Mouse (Mus musculus) kidney, postnatal 36 days (tissue): ENCODE measurements around the gene Lmln.
"Not testable (repeated sequence)": the region's sequence is repeated elsewhere in the genome, so short reads cannot be mapped to it uniquely, and the experiment has no call there.

Experiments
- DNase-seq, 2 experiments: peaks; one replicate each; pipeline ENCODE4 v3.0.0; 2021 to 2022; ENCODE audit warnings: mixed read lengths in 2 of 2

The Lmln gene

DNA sequence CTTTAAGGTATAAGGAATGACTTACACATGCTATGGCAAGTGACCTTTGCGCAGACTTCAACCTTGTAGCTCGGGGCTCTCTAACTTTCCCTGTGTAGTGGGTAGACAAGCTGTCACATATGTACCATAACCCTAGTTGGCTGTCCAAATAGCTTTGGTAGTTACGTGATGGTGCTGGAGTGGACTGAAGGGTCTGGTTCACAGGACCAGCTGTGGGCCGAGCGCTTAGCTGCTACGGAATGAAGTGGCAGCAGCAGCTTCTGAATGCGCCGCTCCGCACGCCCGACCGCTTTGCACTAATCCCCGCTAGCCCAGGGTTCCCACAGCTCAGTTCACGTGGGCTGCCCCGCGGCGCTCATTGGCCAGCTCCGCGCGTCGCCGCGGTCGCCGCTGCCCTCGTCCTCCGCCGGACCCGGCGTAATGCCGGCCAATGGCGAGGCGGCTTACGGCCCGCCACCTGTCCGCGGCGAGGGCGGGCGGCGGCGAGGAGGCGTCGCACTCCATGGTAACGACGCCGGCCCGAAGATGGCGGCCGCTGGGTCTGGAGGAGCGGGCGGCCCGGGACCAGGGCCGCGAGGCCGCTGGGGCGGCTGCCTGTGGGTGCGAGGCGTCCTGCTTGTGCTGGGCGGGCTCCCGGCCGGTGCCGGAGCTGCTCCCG lies at the start of gene Lmln:
TSS of gene Lmln (plus strand) at position 498 of the 658 bp plus-strand sequence.
- peak; percentile 93 to 96 for DNase-seq

DNA sequence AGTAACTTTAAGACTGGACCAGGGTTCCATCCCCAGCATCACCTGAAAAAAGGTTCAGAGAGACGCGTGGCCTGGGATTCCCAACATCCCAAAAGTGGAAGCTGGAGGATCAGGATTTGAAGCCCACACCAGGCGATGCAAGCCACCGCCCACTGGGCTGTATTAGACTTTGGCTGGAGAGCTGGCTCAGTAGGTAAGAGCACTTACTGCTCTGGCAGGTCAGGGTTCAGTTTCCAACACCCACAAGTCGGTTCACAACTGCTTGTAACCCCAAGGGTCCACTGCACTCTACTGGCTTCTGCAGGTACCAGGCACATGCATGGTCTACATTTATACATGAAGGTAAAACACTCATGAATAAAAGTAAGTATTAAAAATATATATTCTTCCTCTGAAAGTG lies 48.5 kb upstream of the Lmln start:
- peak; percentile 55 to 63 for DNase-seq

DNA sequence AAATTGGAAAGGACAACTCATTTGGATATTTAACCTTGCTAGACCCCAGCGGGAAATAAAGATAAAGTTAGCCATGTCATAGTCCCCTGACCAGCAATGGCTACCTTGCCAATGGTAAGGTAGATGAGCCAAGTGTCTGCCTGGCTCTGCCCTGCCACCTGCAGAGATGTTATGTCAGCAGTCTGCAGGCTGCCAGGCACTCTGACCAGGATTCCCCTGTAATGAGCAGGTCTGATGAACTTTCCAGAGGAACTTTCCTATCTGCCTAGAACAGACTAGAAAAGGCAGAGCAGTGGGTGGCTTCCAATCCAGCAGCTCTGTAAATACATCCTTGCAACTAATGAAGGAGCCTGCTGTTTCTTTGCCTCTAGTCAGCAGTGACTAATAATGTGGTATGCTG lies 47.4 kb upstream of the Lmln start:
- peak; percentile 70 to 73 for DNase-seq

DNA sequence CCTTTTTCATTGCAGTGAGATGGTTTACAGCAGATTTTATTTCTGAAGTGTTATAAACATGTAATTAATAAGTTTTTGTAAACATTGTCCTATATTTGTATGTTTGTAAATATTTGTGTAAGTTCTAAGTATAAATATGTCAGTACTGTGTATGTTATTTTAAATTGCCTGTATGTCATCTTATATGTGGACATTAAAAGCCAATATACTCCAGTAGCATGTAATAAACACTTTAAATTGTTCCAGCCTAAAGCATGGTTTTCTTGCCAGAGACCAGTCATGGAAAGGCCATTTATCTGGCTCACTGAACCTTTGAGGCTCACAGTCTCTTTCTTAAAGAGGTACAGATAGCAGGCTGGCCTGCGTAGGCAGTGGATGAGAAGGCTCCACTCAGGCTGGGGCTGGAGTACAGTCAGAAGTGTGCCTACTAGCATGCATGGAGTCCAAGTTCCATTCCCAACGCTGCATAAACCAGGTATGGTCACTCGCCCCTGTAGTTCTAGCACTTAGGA lies 46.9 kb upstream of the Lmln start:
- DNase-seq = no peak

DNA sequence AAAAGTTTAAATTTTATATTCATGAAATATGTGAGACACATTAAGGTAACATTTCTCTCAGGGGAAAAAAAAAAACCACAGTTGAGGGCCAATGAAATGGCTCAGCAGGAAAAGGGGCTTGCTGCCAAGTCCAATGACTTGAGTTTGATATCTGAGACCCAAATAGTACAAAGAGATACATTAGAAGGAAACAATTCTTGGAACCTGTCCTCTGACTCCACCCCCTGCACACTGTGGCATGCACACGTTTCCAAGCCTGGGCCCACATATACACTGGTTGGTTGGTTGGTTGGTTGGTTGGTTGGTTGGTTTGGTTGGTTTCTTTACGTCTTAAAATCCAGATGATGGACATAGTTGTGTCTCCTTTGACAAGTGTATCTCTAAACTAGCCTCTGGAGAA lies 46.3 kb upstream of the Lmln start:
- DNase-seq = no peak

DNA sequence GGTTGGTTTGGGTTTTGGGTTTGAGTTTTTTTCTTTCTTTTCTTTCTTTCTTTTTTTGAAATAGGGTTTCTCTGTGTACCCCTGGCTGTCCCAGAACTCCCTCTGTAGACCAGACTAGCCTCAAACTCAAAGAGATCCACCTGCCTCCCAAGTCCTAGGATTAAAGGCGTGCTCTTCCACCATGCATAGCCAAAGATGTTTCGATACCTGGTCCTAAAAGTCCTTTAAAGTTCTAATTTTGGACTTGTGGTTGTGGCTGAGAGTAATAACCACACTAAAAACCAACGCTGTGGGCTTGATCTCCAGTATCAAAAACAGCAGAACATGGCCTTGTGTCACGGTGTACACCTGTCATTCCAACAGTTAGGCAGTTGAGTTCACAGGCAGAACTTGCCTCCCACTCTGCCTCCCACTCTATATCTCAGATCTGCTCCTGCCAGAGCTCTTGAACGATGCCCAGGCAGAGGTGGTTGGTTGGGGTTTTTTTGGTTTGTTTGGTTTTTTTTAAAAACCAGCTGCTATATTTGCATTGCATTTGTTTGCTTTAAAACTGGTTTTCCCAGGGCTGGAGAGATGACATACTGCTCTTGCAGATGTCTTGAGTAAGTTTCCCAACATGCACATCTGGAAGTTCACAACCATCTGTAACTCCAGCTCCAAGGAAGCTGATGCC lies 44.5 kb upstream of the Lmln start:
- DNase-seq = no peak

DNA sequence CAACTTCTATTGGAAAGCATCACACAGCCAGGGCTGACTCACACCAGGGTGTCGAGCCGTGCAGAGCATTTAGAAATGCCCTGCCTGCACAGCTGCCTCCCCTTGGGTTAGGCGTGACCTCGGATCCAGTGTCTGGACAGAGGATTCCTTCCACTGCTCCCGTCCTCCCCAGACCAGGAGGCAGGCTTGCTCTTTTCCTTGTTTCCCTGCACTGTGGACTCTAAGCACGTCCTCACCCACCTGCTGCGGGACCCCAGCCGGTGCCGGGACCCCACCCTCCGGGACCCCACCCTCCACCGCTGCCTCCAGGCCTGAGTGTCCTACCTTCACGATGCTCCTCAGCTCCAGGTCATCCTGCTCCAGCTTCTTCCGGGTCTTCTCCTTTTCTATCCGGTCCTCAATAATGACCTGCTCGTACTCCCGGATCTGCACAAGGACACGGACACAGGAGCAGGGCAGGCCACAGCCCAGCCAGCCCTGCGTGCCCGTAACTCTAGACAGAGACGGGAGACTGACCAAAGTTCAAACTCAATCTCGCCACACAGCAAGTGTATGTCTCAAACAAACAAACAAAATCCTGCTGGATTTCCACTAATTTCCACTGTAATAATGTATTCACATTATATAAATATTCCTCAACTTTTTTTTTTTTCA lies 43.1 kb upstream of the Lmln start:
- peak; percentile 72 for DNase-seq

DNA sequence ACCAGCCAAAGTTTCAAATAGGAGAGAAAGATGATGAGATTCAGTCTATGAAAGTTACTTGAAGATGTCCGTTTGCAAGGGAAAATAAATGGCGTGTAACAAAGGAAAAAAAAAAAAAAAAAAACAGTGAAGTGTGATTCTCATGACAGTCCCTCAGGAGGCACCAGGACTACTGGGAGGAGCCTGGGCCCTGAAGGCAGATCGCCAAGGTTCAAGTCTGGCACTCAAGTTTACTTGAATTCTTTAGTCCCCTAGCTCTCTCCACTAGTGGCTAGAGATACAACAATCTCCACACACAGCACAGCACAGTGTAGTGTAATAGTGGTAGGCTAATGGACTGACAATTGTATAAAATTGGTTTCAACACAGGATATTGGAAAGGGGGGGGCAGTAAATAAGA lies 40.9 kb upstream of the Lmln start:
- DNase-seq = peak; percentile 48 to 76

DNA sequence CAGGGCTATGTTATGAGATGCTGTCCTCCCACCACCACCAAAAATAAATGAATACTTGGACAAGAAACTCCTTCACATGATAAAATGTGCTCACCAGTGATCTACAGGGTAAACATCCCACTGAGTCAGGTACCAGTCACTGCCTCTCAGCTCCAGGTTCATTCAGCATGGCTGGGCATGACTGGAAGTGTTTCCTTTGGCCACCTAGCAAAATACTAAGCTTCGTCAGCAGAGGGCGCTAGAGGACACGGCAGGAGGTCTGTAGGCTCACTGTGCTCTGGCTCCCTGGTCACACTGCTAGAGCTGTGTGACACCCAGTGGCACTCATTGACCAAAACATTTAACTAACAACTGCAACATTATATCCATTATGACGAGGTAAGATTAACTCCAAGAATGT lies 38.6 kb upstream of the Lmln start:
- DNase-seq = peak; percentile 88 to 95

DNA sequence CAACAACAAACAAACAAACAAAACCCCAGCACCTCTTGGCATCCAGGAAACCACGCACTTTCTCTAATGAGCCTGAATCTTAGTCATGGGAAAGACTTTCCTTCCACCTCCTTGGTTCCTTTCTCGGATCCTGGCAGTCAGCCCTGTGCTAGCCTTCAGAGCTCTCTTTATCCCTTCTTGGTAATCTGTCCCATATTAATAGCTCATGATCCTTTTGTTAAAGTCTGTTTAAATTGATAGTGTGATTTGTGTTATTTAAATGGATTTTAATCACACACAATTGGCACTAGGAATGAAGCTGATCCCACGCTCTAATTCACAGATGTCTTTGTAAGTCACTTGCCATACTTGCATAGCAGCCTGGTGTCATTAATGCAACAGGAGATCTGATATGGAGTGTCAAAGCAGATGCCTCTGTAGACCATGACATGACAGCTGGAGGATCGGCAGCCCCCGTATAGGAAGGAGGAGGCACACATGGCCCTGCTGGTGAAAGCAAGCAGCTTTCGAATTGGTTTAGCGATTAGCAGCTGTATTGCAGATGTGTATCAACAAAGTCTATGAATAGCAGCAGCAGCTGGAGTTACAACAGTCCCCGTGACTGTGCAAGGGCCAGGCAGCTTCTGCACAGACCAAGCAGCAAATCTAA lies 37.7 kb upstream of the Lmln start:
- DNase-seq = no peak

DNA sequence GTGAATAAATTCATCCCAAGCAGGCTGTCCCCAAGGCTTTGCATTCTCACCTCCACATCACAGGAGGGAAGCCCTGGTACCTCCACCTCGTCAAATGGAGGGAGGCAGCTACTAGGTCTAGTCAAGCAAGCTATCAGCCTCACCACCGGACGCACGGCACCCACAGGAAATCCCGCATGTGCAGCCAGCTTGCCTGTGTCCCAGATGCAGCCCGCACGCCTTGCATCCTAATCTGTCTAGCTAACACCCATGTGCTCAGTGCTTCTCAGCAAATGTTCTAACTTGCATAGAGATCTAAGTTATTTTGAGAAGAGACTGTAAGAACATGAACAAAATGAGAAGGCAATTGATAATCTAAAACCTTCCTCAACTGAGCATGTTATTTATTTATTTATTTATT lies 36.0 kb upstream of the Lmln start:
- DNase-seq = no peak

DNA sequence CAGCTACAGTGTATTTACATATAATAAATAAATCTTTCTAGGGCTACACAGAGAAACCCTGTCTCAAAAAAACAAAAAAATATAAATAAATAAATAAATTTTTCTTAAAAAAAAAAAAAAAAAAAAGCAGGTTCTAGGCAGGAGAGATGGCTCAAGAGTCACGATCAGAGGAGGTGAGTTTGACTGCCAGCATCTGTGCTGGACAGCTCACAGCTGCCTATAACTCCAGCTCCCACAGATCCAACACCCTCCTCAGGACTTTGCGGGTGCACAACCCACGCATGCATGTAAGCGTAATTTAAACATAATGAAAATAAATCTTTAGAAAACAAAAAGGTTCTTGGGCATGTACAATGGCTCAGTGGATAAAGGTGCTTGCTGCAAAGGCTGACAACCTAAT lies 26.3 kb upstream of the Lmln start:
- no peak for DNase-seq

DNA sequence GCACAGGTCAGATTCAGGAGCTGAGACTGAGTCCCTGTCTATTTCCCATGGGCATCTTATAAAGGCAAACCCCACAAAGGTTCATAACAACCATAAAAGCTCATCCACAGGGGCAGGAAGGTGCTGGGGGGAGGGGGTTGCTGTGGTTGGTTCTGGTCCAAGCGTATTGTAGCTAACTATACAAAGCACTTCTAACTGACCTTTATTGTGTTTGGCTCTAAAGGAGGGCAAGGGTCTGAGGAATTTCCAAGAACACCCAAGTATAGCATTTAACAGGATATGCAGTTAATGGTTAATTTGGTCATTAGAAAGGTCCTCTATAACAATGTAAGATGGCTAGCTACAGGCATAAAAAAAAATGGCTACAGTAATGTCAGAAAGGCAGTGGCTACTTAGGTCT lies 19.6 kb upstream of the Lmln start:
- no peak for DNase-seq

DNA sequence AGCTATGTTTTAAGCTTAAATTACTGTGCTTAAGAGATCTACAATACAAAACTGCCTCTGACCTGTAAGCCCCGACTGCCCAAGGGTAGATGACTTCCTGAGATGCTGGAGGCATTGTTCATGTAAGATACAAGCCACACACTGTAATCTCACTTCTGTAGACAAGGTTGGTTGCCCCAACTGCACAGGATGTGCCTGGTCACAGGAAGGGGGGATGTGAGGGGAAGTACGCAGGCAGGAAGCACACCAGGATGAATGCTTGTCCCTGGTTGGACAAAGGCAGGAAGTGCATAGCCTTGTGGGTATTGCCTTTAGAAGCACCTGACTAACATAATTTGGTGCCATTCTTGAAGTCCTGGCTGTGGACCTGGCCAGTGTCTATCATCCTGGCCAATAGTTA lies 19.1 kb upstream of the Lmln start:
- DNase-seq = no peak

DNA sequence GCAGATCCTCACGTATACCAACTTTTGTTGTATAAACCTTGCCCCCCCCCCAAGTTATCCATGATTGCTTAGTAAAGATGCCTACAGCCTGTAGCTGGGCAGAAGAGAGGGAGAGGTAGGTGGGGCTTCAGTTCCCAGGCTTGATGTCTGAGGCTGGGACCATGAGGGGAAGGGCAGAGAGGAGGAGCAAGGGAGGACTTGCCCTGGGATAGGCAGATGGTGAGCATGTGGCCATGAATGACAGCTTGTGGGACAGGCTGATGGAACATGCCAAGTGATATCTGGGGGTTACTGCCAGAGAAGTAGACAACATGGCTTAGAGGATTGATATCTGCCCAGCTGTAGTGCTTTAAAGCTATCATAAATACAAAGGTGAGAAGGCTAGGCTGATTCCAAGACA lies 14.3 kb upstream of the Lmln start:
- no peak for DNase-seq

DNA sequence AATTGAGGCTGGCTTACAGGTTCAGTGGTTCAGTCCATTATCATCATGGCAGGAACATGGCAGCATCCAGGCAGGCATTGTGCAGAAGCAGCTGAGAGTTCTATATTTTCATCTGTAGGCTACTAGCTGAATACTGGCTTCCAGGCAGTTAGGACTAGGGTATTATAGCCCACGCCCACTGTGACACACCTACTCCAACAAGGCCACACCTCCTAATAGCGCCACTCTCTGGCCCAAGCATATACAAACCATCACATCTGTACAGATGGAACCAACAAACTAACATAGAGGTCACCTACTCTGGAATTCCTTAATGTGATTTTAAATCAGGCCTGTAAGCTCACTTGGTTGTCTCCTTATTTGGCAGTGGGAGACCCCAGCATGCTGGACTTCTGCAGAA lies 13.6 kb upstream of the Lmln start:
- DNase-seq = no peak

DNA sequence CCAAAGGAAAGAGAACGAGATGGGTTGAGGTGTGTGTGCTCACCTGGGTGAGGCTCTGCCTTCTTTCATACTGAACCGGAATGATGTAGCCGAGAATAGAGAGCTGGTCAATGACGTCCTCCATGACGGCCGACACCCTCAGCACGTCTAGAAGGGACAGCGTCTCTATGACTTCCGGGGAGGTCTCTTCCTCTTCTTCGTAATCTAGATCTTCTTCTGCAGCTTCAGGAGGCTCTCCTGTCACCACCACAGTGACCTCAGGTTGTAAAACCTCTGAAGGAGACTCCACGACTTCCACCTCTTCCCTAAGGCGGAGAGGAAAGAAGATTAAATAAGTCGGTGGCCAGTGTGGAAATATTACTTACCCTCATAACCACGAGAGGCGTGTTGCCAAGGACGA lies 12.5 kb upstream of the Lmln start:
- no peak for DNase-seq

DNA sequence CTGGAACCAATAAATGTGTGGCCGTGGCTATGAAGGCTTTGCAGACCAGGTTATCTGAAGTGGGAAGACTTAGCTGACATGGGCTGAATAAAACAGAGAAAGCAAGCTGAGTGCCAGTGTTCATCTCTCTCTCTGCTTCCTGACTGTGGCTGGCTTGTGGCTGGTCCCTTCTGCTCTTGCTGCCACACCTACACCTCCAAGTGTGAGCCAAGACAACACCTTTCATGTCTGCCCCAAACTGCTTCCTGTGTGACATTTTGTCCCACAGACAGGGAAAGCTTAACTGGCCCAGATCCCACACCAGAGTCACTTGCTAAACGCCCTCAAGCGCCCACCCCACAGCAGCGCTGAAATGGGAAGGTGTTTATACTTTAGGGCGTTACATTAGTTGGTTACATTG lies 9.2 kb upstream of the Lmln start:
- DNase-seq = no peak

DNA sequence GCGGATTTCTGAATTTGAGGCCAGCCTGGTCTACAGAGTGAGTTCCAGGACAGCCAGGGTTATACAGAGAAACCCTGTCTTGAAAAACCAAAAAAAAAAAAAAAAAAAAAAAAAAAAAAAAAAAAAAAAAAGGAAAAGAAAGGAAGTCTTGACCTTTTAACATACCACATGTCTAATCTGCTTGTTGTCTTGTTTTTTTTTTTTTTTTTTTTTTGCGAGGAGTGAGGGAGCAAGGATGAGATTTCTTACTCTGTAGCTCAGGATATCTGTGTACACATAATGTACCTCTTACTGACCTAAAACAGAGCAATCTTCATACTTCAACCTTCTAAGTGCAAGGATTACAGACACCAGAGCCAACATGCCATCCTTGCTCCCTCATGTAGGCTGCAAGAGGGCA lies 7.4 kb upstream of the Lmln start:
- DNase-seq = not testable (repeated sequence)

DNA sequence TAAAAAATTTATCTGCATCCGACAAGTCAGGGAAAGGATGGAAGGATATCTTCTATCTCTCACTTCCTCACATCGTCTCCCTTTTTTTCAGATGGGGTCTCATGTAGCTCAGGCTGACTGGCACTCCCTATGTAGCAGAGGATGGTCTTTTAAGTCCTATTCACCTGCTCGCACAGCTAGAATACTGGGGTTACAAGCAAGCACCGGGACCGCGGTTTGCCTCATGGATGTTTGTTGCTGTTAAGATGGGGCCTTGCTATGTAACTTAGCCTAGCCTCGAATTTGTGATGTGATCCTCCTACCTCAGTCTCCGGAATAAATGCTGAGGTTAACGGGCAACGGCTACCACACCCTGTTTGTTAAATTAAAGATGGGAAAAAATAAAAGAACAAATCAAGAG lies 6.7 kb upstream of the Lmln start:
- DNase-seq = no peak

DNA sequence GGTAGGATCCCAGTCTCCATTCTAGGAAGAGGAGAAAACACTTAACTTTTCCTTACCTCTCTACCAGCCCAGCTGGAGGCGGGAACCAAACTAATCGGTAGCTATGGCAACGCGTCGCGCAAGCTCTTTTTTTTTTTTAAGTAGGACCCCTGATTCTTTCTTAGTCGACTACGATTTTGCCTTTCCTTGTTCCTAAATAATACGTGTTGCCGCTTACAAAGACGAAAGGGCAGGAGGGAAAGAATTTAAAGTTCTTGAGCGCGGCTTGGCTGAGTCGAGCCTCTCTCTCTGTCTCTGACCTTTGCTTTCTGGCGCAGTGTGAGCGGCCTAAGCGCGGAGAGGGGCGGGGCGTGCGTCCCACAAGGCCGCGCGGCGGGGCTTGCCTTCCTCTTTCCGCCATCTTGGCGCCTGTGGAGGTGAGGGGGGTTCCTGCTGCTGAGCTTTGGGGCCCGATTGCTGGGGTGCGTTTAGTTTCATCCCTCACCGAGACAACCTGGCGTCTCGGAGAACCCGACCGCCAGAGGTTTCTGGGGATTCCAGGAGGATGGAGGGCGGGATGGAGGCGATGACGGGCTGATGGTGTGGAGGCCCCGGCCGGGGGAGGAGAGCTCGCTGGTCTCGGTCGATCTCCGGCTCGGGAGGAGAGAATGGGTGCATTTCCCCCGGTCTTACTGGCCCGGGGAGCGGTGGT lies 6.1 kb upstream of the Lmln start, which contains the start of the genes Iqcg and Rpl35a:
TSS of gene Iqcg (minus strand) at position 124 of the 691 bp plus-strand sequence.
TSS of gene Rpl35a (plus strand) at position 359 of the 691 bp plus-strand sequence.
- DNase-seq = peak; percentile 90 to 95

DNA sequence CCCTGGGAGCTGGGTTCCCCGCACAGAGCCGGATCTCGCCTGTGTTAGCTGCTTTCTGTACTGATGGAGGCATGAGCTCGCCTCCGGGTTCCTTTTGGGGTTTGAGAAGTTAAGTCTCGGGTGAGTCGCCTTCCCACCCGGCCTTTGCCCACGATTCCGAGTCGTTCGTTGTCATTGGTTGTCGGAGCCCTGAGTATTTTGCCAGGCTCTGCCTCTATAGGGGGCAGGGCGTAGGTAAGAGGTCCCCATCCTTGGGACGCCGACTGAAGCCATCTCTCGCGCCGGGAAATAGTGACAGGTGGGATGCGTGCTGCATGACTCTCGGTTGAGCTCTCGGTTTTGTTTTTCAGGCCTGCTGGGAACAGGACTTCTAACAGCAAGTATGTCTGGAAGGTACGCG lies 5.5 kb upstream of the Lmln start:
- DNase-seq = peak; percentile 33 to 59

DNA sequence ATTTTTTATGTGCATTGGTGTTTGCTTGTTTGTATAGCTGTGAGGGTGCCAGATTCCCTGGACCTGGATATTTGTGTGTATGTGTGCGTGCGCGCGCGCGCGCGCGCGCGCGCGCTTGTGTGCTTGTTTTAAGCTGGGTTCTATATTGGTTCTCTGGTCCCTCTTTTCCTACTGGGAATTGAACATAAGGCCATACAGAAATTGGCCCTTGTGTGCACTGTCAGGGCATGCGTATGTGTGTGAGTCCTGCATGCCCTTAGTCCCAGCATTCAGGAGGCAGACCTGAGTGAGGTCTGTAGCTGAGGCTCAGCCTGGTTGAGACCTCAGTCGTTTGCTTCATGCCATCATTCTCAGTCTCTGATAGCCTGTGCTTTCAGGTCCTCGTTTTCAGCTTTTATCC lies 4.3 kb upstream of the Lmln start:
- DNase-seq = no peak
